Mouse (Mus musculus): ENCODE measurements around the gene Hlcs.
A peak's percentile ranks its signal among the peaks of the same experiment; 100 is the strongest.

Gene Hlcs

DNA sequence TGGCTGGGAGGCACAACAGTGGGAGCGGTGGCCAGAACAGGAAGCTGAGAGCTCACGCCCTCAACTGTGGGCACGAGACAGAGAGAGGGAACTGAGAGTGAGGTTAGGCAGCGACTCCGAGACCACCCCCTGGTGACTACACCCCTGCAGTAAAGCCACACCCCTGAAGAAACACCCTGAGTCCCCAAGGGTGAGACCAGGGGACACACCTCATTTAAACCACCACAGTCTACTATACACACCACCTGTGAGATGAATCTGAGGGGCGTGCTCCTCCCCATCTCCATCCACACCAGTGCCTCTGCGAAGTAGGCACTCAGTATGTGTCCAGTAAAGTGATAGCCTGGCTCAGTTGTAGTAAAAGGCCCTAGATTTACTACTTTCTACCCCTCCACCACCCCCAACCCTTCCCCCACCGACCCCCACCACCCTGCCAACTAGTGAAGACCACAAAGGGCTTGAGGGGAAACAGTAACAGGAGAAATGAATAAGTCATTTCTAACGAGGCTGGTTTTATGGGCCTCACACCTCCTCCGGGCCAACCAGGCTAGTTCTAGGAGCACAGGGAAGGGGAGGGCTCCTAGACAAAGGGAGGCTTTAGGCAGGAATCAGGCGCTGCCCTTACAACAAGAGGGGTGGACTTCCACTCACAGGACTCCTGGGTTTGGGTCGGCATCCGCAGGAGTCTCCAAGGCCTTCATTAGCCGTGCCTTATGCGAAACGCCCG lies 67.2 kb downstream of the Hlcs start:
- no peak for DNase-seq (ENCODE audit: low spot score)

DNA sequence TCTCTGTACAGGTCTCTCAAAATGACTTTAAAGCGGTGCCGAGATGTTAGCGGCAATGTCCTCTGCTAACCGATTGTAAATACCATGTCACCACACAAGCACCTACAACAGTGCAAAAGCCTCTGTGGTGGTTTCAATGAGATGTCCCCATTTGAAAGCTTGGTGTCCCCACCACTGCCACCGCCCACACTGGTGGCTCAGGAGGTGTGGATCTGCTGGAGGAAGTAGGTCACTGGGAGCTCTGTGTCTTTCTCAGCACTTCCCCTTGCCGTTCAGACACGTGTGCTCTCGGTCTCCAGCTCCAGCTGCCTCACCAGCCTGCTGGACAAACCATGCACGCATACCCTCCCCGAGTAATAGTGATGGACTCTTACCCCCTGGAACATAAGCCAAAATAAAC lies 72.2 kb downstream of the Hlcs start:
- DNase-seq (ENCODE audit: low spot score) = no peak

DNA sequence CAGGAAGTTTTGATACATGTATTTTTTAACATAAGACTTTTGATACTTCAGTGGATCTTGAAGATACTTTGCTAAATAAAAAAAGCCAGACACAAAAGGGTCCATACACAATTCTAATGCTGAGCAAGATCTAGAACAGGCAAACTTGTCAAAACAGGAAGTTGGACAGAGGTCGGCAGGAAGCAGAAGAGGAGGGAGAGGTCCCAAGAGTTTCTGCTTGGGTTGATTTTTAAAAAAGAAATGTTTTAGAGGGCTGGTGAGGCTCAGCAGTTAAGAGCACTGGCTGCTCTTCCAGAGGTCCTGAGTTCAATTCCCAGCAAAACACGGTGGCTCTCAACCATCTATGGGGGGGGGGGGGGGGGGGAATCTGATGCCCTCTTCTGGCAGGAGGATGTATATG lies 73.2 kb downstream of the Hlcs start:
- DNase-seq (ENCODE audit: low spot score) = no peak

- DNase-seq (ENCODE audit: low spot score) = no peak
These were observed 73.8 kb downstream of the Hlcs start for GRCm38 (mm10) chr16:94239567-94239966.

DNA sequence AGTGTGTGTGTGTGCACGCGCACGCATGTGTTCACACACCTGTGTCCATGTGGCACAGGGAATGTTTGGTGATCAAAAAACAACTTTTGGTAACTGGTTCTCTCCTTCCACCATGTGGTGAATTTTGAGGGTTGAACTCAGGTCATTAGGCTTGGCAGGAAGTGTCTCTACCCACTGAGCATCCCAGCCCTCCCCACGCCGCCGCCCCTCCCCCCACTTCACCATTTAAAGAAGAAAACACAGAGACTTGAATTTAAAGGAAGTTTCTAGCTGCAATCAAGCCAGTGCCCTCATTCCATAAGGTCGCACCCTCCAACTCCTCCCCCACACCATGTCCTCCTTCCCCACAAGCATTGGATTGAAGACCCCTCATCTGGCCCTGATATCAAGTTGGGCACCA lies 74.2 kb downstream of the Hlcs start:
- no peak for DNase-seq (ENCODE audit: low spot score)

- no peak for DNase-seq (ENCODE audit: low spot score)
These were observed 76.3 kb downstream of the Hlcs start for GRCm38 (mm10) chr16:94237130-94237484.

GRCm38 (mm10) chr16:94236226-94237129 lies 76.9 kb downstream of the Hlcs start:
- no peak for DNase-seq (ENCODE audit: low spot score)

GRCm38 (mm10) chr16:94235718-94236117 lies 77.7 kb downstream of the Hlcs start:
- DNase-seq (ENCODE audit: low spot score) = no peak

- no peak for DNase-seq (ENCODE audit: low spot score)
These were observed 79.2 kb downstream of the Hlcs start for GRCm38 (mm10) chr16:94234202-94234601.

DNA sequence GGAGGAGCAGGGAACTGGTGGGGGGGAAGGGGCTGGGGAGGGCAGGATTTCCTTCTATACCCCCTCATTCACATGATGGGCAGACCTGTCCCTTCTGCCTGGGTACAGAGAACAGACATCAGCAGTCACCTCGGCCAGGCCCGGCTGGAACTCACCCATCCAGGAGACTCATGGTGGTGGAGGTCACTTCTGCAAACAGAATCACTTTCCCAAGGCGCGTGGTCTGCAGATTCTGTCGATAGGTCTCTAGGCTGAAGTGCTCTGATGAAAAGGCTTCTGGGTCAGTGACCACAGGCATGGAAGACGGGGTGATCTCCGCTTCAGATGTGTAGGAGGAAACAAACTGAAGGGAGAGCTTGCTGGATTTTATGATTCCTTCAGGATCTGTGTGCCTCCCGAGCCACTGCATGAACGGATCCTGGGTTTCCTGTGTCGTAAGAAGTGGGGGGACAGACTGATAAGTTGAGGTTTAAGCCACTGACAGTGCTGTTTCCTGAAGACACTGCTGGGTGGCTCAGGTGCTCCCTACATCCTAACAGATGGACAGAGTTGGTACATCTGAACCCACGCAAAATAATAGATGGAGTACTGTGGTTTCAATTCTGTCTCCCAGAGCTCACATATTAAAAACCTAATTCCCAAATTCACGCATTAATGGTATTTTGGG lies 82.3 kb downstream of the Hlcs start:
- DNase-seq (ENCODE audit: low spot score) = no peak

GRCm38 (mm10) chr16:94230499-94230898 lies 82.9 kb downstream of the Hlcs start:
- DNase-seq (ENCODE audit: low spot score) = no peak

DNA sequence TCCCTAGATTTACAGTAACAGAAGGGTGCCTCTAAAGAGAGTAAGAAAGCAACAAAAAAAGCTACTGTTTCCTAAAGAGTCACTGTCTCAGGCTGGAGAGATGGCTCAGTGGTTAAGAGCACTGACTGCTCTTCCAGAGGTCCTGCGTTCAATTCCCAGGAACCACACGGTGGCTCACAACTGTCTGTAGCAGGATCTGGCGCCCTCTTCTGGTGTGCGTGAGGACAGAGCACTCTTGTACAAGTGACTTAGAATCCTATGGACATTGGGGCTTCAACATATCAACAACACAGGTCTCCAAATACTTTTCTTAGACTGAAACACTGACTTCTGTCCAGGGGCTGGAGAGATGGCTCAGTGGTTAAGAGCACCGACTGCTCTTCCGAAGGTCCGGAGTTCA lies 83.5 kb downstream of the Hlcs start:
- DNase-seq (ENCODE audit: low spot score) = no peak

DNA sequence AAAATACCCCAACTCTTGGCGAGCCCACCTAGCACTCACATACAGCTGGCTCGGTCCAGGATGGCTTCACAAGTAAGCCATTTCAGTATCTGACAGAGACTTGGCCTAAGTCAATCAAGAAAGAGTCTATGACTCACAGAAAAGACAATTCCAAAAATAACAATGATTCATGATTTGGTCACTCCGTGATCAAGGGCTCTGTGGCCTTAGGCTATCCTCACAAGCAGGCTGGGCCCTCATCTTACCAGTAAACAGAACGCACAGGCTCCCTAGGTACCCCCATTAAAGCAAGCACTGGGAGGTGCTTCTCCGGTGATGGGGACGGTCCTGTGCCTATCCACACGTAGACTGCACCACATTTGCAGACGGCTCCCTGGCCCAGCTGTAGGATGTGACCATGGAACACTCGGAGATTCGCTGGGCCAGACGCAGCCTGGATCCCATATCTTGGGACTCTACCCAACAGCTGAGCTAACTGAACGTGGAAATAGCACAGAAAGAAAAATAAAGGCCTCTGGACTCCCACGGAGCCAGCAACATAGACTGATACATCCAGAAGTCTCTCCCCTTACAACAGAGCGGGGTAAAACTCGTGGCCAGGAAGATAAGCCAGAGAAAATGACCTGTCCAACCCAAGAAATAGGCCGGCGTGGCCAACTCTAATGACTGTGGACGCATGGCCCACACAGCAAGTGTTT lies 84.4 kb downstream of the Hlcs start:
- DNase-seq (ENCODE audit: low spot score) = no peak

DNA sequence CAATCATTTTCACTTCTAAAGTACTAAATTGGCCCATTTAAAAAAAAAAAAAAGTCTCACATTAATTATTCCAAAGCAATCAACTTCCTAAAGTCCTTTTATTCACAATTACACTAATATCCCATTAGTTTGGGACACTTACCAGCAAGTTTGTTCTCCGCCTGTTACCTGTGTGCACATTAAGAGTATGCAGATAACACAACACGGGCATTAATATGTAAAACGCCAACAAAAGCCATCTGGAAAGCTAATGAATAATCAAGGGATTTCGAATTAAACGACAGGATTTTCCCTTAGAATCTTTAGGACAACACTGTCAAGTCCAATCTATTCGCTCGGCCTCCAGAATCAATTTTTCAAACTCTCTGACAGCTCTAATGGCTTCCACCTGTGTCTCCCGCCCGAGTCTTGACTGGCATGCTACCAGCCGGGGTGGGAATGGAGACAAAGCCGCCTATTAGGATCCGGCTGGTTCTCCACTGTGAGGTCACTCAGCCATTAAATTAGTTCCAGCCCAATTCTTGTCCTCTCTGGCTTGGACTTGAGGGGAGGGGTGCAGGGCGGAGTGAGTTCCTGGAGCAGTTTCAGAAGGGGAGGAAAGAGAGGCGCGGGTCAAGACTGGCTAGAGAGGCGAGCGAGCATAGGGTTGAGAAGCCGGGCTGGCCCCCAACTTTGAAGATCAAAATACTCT lies 85.9 kb downstream of the Hlcs start:
- peak; percentile 29 for DNase-seq (ENCODE audit: low spot score)

DNA sequence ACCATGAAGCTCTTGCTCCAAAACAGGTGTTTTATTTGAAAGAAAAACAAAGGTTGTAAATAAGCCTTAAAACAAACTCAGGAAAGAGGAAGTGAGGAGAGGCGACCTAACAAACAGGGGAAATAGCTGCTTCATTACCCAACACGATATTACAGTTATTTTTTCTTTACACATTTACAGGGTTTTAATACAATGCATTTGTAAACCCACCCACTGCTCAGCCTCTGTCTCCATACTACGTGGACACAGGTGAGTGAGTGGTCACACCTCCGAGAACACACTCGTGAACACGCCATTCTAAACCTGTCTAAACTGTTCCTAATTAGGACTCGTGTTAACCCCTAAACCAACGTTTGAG lies 90.0 kb downstream of the Hlcs start:
- no peak for DNase-seq (ENCODE audit: low spot score)

DNA sequence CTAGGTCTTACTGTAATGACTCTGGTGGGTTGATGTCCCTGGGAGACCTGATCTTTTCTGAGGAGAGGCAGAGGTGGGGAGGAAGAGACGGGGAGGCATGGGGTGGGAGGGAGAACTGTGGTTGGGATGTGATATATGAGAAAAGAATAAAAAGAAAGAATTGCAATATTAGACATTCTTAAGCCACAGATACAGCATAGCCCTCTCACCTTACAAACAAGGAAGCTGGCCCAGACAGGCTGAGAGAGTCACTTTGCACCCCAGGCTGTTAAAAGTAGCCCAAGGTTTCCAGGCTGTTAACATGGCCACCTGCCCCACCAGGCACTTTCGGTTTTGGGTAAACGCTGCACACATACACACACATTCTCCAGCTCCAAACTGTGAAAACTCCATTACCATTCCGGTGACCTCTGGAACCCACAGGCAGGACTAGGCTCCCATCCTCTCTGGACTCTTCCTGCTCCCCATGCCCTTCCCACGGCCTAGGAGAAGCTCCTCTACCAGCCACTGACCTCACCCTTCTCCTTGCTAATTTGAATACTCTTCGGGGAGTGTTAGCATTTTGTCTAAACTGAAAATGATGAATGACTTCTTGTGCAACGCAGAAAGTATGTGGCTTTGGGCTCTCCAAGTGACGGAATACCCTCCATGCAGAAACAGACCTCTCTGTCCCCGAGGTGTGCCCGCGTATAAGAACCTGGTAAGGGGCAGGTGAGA lies 90.6 kb downstream of the Hlcs start:
- DNase-seq (ENCODE audit: low spot score) = no peak

GRCm38 (mm10) chr16:94210689-94211357 lies 102.5 kb downstream of the Hlcs start:
- no peak for DNase-seq (ENCODE audit: low spot score)

- DNase-seq (ENCODE audit: low spot score) = no peak
These were observed 103.7 kb downstream of the Hlcs start for GRCm38 (mm10) chr16:94209626-94210025.

DNA sequence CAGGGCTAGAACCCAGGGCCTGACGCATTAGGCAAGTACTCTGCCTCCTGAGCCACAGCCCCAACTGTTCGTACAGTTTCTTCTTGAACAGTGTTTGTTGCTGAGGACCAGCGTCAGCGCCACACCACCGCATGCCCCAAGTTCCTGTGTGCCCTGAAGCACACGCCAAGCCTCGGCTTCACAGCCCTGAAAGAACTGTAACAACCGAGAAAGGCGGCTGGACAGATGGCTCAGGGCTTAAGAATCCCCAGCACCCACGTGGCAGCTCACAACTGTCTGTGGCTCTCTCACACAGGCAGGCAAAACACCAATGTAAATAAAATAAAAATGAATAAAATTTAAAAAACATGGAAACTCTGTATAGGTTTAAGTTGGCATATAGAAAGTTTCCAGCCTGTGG lies 104.5 kb downstream of the Hlcs start:
- no peak for DNase-seq (ENCODE audit: low spot score)

GRCm38 (mm10) chr16:94208152-94208551 lies 105.2 kb downstream of the Hlcs start:
- DNase-seq (ENCODE audit: low spot score) = no peak

All from yolk sac, embryonic 10.5 days (tissue).